Mouse (Mus musculus): ENCODE results near the gene Zfp300. TPM values are rescaled to one million over a fixed set of nuclear protein-coding genes. Genes with fewer than 3 reads are reported as not detected.

Zfp300 gene
- total RNA-seq (2014; rRNA removed; ENCODE audit: low replicate concordance) (0.35 TPM in 1 of 2 replicates, not detected in the other), polyA plus RNA-seq (2015; fragmentation: Nextera tagmentation; extraction: Ambion mirVana) (0.22 and 0.51 TPM in 2 replicates)

- no peak for TF ChIP-seq CTCF (IDR thresholded peaks at IDR 0.05; ENCODE audit: low read depth)
- no peak for TF ChIP-seq EP300 (IDR thresholded peaks at IDR 0.05; ENCODE audit: low read depth)
- WGBS: 18% methylated on average over 27 of the region's 27 CpGs
- Histone ChIP-seq H3K36me3 (replicated peaks; ENCODE audit: control insufficient read depth, insufficient read depth, low read length) (no peaks in the 10 kb centered on the region), H3K4me1 (ENCODE audit: control insufficient read depth, insufficient read depth) (no peaks in the 10 kb centered on the region), H3K4me3 (ENCODE audit: low read depth, low read length) (peak within 1 kb of the TSS; percentile 50), H3K27ac (ENCODE audit: low read depth) (peak within 1 kb of the TSS; percentile 57), H3K9ac (replicated peaks; ENCODE audit: low read depth, low read length) (peak within 1 kb of the TSS; percentile 25; the same call in 1 of the 2 replicates), H3K9me3 (replicated peaks; ENCODE audit: control insufficient read depth, low read length) (no peaks in the 10 kb centered on the region), H3K4me2 (ENCODE audit: low read depth, low read length) (peak within 1 kb of the TSS; percentile 58), H3K27me3 (ENCODE audit: control insufficient read depth, insufficient read depth, low read length) (no peaks in the 10 kb centered on the region)
- DNase-seq (ENCODE audit: low spot score) (peak; percentile 41), ATAC-seq (ENCODE audit: insufficient read depth, low read depth) (peak; percentile 80)
Observed at GRCm38 (mm10) chrX:21088983-21089866, at the start of gene Zfp300. Gene Zfp300 (minus strand): TSS chrX:21089527.

- no peaks in the 10 kb centered on the region for H3K4me1 ChIP-seq (ENCODE audit: control insufficient read depth, insufficient read depth)
- DNase-seq (ENCODE audit: low spot score) (no peak), ATAC-seq (ENCODE audit: insufficient read depth, low read depth) (no peak)
- TF ChIP-seq CTCF (IDR thresholded peaks at IDR 0.05; ENCODE audit: low read depth) (no peak), EP300 (IDR thresholded peaks at IDR 0.05; ENCODE audit: low read depth) (no peak)
- no peaks in the 10 kb centered on the region for H3K36me3 ChIP-seq (replicated peaks; ENCODE audit: control insufficient read depth, insufficient read depth, low read length)
- no peak within 1 kb of the TSS for H3K4me2 ChIP-seq (ENCODE audit: low read depth, low read length)
- H3K4me3 ChIP-seq (ENCODE audit: low read depth, low read length): no peak within 1 kb of the TSS
- H3K9me3 ChIP-seq (replicated peaks; ENCODE audit: control insufficient read depth, low read length): no peaks in the 10 kb centered on the region
- 67% methylated on average over 4 of the region's 4 CpGs for WGBS
- no peak within 1 kb of the TSS for H3K9ac ChIP-seq (replicated peaks; ENCODE audit: low read depth, low read length)
- H3K27me3 ChIP-seq (ENCODE audit: control insufficient read depth, insufficient read depth, low read length): no peaks in the 10 kb centered on the region
- no peak within 1 kb of the TSS for H3K27ac ChIP-seq (ENCODE audit: low read depth)
Observed at GRCm38 (mm10) chrX:21115520-21115919, 26.2 kb upstream of the Zfp300 start, which contains the start of gene Ssxa1. Gene Ssxa1 (plus strand): TSS chrX:21115820.

DNA sequence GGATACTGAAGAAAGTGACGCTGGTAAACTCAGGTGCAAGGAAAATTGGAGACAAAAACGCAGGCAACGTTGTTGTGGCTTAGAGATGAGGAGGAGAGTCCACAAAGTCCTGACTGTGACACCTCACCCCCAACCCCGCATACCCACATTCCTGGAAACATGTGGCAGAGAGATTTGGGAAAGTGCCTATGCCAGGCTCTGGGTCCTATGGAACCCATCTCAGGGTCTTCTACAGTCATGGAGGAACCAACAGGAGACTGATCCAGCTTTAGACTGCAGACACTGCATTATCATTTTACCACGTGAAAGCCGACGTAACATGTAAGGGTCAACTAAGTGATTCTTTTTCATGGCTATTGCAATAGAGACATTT is 526 bp upstream of the Zfp300 start:
- no peaks in the 10 kb centered on the region for H3K9me3 ChIP-seq (replicated peaks; ENCODE audit: control insufficient read depth, low read length)
- peak overlapping the region; percentile 50 for H3K4me3 ChIP-seq (ENCODE audit: low read depth, low read length)
- no peak overlapping the region for H3K9ac ChIP-seq (replicated peaks; ENCODE audit: low read depth, low read length)
- no peaks in the 10 kb centered on the region for H3K27me3 ChIP-seq (ENCODE audit: control insufficient read depth, insufficient read depth, low read length)
- no peaks in the 10 kb centered on the region for H3K36me3 ChIP-seq (replicated peaks; ENCODE audit: control insufficient read depth, insufficient read depth, low read length)
- H3K4me2 ChIP-seq (ENCODE audit: low read depth, low read length): peak overlapping the region; percentile 58
- peak overlapping the region; percentile 57 for H3K27ac ChIP-seq (ENCODE audit: low read depth)
- H3K4me1 ChIP-seq (ENCODE audit: control insufficient read depth, insufficient read depth): no peaks in the 10 kb centered on the region
- no peak for DNase-seq (ENCODE audit: low spot score)
- no peak for TF ChIP-seq EP300 (IDR thresholded peaks at IDR 0.05; ENCODE audit: low read depth)
- TF ChIP-seq CTCF (IDR thresholded peaks at IDR 0.05; ENCODE audit: low read depth): no peak
- ATAC-seq (ENCODE audit: insufficient read depth, low read depth): no peak
- 49% methylated on average over 7 of the region's 7 CpGs for WGBS

DNA sequence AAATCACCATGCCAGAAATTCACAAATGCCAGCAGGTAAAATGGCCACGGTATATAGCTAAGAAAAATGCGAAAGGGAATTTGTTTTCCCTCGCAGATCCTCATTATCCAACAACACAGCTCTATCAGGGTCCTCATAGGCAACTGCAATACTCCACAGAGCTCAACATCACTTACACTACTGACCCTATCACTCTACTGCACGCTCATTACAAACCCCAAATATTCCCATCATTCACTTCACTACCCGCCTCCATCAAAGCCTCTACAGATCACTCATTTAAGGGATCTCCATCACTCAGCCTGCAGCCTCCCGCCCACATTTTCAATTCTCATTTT is 713 bp downstream of the Zfp300 start:
- Histone ChIP-seq H3K9ac (replicated peaks; ENCODE audit: low read depth, low read length) (peak overlapping the region; percentile 25; the same call in 1 of the 2 replicates), H3K9me3 (replicated peaks; ENCODE audit: control insufficient read depth, low read length) (no peaks in the 10 kb centered on the region), H3K36me3 (replicated peaks; ENCODE audit: control insufficient read depth, insufficient read depth, low read length) (no peaks in the 10 kb centered on the region), H3K27me3 (ENCODE audit: control insufficient read depth, insufficient read depth, low read length) (no peaks in the 10 kb centered on the region), H3K27ac (ENCODE audit: low read depth) (no peak overlapping the region; the same call in 1 of the 2 replicates), H3K4me3 (ENCODE audit: low read depth, low read length) (peak overlapping the region; percentile 50), H3K4me1 (ENCODE audit: control insufficient read depth, insufficient read depth) (no peaks in the 10 kb centered on the region), H3K4me2 (ENCODE audit: low read depth, low read length) (peak overlapping the region; percentile 58)
- no peak for ATAC-seq (ENCODE audit: insufficient read depth, low read depth)
- DNase-seq (ENCODE audit: low spot score): no peak
- 35% methylated on average over 6 of the region's 6 CpGs for WGBS
- TF ChIP-seq EP300 (IDR thresholded peaks at IDR 0.05; ENCODE audit: low read depth) (no peak), CTCF (IDR thresholded peaks at IDR 0.05; ENCODE audit: low read depth) (no peak)

DNA sequence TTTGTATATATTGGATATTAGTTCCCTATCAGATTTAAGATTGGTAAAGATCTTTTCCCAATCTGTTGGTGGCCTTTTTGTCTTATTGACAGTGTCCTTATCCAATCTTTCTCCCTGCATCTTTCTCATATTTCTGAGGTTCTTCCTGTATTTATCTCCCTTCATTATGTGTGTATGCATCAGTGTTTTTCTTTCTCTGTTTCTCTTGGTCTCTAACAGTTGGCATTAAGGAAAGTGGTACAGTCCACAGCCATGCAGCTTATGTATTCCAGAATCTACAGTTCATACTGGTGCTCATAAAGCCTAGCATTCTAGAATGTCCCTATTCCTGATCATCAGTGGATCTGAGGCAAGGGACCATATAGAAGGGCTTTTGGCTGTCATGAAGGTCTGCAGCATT is 21.2 kb downstream of the Zfp300 start, which contains the start of gene Spaca5:
TSS of gene Spaca5 (plus strand) at position 301 of the 400 bp plus-strand sequence.
- no peaks in the 10 kb centered on the region for H3K36me3 ChIP-seq (replicated peaks; ENCODE audit: control insufficient read depth, insufficient read depth, low read length)
- H3K4me2 ChIP-seq (ENCODE audit: low read depth, low read length): no peak within 1 kb of the TSS
- no peak within 1 kb of the TSS for H3K4me3 ChIP-seq (ENCODE audit: low read depth, low read length)
- no peak within 1 kb of the TSS for H3K27ac ChIP-seq (ENCODE audit: low read depth)
- H3K27me3 ChIP-seq (ENCODE audit: control insufficient read depth, insufficient read depth, low read length): no peaks in the 10 kb centered on the region
- no peak for ATAC-seq (ENCODE audit: insufficient read depth, low read depth)
- H3K4me1 ChIP-seq (ENCODE audit: control insufficient read depth, insufficient read depth): no peaks in the 10 kb centered on the region
- no peak for DNase-seq (ENCODE audit: low spot score)
- H3K9me3 ChIP-seq (replicated peaks; ENCODE audit: control insufficient read depth, low read length): no peaks in the 10 kb centered on the region
- no peak within 1 kb of the TSS for H3K9ac ChIP-seq (replicated peaks; ENCODE audit: low read depth, low read length)
- TF ChIP-seq EP300 (IDR thresholded peaks at IDR 0.05; ENCODE audit: low read depth) (no peak), CTCF (IDR thresholded peaks at IDR 0.05; ENCODE audit: low read depth) (no peak)

Data from heart, postnatal 0 days (tissue).